Mouse (Mus musculus): Measurements from ENCODE around the gene Mon1b.

Gene Mon1b

DNA sequence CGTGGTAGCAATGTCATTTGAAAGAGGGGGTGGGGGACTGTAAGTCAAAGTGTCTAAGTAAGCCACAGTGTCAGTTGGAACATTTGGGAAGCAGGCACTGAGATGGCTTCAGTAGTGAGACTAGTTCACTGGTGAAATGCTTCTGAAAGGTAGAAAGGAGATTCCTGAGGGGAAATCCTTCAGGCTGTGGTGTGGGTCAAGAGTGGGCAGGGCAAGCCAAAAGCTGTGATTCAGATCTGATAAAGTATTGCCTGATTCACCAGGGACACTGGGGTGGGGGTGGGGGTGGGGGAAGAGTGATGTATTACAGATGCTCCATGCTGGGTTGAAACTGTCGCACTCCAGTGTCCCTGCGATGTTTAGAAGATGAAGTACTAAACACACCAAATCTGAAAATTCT, 39.2 kb downstream of the Mon1b start:
- no peak for DNase-seq

DNA sequence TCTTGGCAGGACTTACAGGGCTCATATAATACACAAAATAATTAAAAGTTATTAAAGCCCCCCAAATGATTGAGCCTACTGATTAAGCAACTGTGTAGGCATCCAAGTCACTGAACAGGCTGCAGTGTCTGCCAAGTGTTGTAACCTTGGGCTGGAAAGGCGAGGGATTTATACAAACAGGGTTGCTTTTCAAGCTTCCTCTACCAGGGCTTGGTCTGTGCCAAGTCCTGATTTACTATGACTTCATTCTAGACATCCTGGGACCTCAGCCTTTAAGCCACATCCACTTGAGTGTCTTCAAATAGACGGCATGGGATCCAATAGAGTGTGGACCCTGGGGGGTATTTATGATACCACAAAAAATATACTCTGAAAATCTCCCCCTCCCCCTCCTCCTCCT, 39.9 kb downstream of the Mon1b start:
- DNase-seq = no peak

DNA sequence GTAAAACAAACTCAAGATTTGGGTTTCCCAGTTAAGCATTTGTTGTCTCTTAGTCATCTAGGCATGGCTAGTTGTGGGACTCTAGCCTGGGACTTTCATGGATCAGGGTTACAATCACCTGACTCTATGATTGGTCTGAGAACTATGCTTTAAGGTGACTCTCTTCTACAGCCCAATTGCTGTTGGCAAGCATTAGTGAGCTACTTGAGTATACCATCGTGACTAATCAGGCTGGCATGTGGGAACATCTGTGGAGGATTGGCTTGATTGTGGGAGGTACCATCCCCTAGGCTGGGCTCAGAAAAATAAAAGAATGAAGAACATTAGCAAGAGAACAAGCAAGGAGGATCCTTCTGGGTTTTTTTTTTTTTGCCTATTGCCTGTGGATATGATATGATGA, 41.4 kb downstream of the Mon1b start:
- no peak for DNase-seq

DNA sequence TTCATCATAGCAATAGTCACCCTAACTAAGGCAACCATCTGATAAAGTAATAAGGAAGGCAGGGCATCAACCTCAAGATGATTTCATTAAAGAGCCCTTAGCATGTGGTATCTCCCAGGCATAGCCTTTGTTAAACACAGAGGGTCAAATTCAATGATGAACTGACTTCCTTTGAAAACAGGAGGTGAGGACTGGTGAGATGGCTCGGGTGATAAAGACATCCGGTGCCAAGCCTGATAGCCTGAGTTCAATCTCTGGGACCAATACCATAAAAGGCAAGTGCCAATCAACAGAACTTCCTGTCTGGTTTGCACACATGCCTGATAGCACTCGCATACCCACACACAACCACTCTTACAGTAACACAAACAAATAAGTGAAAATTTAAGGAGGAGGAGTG, 44.0 kb downstream of the Mon1b start:
- DNase-seq = no peak

DNA sequence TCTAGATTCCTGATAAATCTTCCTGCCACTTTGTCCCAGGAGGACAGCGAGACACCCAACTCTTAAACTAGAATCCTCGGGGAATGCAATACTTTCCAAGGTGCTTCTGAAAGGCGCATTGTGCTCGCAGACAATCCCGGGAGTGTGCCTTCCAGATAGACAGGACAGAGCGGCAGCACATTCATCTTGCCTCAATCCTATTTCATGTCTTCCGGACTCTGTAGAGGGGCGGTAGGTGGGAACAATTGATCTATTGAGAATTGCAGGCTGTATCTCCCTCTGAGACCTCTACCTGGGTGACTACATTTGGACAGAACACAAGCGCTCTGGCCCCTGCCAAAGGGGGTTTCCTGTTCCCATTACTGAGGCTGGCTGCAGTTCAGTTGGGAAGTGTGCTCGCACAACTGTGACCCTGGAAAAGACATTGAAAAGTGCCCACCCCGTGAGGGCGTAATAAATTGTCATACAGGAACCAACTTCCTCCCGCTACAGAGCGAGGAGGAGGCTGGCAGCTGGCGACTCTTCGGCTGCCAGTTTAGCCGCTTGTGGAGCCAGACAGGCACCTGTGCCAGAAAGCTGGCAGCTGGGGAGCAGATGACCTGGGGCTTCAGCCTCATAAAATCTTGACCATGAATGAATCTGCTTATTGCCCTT, 52.6 kb downstream of the Mon1b start:
- DNase-seq = no peak

DNA sequence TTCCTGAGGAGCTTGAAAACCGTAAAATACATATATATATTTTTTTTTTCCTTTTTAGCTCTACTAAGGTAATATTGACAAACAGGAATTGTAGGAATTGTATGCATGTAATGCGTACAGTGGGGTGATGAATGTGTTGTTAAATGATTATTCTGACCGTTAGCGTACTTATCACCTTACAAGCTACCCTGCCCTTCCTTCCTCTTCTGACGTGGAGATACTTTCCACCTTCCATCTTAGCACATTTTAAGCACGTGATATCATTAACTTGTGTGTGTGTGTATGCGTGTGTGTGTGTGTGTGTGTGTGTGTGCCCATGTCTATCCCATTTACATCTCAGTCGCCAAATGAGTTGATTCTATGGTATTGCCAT, 53.1 kb downstream of the Mon1b start:
- DNase-seq = no peak

DNA sequence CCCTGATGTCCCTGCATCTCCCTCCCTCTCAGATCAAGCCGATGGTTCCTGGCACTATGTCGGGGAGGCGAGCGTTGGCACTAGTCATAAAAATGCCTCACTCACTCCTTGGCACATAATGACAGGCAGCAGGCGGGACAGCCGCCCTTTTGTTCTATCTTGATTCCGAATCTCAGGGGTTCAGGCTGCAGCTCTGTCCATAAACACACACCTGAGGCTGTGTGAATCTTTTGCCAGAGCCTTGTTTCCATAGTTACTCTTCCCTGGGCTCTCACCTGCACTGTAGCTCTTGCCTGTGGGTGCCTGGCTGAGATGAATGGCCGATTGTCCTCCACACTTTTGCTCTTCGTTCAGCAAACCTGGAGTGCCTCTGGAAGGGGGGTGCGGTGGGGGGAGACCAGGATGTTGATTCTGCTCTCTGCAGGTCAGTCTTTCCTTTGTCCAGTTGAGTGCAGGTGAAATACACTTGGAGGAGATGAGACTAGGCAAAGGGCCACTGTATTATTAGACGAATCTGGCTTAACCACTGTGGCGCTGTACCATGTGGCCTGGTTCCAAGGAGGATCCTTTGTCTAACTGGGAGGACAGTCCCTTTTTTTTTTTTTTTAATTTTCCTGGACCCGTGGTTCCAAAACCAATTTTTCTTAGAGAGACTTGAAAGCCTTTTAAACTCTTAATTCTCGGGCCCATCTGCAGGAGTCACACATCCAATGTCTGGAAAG, 56.4 kb downstream of the Mon1b start:
- DNase-seq = no peak

Data from kidney, adult 18-20 months (tissue).